Mouse (Mus musculus) heart, postnatal 25 days (tissue): ENCODE data around the gene 1700020A23Rik. TPM values are rescaled to one million over a fixed set of nuclear protein-coding genes. Genes with fewer than 3 reads are reported as not detected.

ENCODE experiments used
- DNase-seq: peaks from one replicate; pipeline ENCODE4 v3.0.0; 2022; ENCODE audit warnings: low spot score
- intact Hi-C: fragments of 180-260 bp; cut with DNase I; formaldehyde crosslinking; loops from one replicate; pipeline ENCODE4 v1.15.1; 2025
- total RNA-seq, 2 experiments: library from RNA; stranded (reverse); gene quantifications; 2 replicates each; pipeline ENCODE4 v1.2.3; 2021

1700020A23Rik gene
- total RNA-seq, 2 experiments from 2014 or later: not detected

DNA sequence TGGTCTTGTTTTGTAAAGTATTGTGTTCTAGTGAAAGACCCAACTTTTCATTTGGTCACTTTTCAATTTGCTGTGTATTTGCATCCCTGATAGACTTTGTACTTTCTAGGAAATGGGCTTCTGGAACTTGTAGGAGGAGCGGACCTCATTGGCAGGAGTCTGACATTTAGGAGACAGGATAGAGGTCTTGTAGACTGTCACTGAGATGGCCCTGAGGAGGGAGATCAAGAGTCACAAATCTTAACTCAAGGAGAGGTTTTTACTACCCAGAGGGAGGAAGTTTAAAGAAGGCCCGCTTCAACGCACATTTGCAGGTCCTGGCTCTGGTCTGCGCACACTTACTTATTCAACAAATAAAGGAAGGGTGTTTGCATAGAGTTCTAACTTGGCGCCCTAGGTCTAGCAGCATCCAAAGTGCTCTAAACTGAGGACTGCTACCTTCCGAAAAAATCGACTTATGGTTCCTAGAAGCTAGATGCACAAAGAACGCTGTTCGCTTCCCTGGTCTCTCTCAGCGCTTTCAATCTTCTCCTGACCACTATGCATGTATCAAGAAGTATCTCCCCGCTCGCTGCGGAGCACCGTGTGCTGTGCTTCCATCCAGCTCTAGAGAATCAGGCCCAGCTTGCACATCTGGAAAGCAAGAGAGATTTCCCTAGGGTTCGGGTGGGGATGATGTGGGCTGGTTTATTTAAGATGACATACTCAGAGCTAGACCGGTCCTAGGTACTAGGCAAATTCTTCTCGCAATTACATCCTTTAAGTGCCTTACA lies 44.1 kb downstream of the 1700020A23Rik start:
- DNase-seq: no peak
- intact Hi-C loops: loop anchor here (5.0 kb wide), 1 partner anchor 73 kb away; no protein-coding TSS in a partner anchor

DNA sequence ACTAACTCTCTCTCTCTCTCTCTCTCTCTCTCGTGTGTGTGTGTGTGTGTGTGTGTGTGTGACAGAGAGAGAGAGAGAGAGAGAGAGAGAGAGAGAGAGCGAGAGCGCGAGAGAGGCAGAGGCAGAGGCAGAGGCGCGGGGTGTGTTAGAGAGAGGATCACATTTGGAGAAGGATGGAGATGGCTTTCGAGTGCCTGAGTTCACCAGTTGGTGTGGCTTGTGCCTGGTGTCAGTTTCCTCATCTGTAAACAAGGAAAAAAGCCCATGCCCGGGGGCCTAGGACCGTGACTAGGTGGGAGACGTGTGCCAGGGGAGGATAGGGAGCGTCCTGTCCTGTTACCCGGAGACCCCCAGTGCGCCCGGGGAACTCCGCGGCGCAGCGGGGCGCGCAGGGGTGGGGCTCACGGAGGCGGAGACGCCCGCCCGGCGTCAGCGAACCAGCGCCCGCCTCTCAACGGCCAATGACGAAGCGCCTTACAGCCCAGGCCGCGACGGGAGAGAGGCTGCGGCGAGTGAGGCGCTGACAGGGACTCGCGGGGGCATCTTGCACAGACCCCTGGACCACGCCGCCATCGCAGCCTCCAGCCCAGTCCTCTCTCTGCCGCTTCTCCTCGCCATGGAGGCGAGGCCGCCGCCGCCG lies 44.9 kb downstream of the 1700020A23Rik start, which contains the start of gene Ptpra:
Gene Ptpra (plus strand): TSS at position 485 of the 640 bp plus-strand sequence.
- DNase-seq: peak; percentile 86
- intact Hi-C loops: loop anchor here (2.0 to 5.0 kb wide), 3 partner anchors 25 to 72 kb away; partner anchors contain the start of genes Pced1a and Vps16

DNA sequence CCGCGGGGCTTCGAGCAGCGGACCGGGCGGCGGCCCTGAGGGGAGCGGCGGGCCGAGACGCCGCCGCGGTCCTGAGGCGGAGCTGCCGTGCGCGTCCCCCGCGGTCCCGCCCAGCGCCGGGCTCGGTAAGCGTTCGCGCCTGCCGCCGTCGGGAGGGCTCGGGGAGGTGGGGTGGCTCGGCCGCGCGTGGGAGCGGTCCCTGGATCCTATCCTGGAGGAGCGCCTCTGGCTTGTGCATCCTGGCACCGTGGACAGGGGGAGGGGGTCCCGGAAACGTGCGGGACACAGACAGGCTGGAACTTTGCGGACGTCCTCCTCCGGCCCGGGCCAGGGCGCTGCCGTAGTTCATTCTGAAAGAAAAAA lies 45.4 kb downstream of the 1700020A23Rik start:
- intact Hi-C loops: loop anchor here (2.0 to 5.0 kb wide), 2 partner anchors 26 to 47 kb away; partner anchors contain the start of genes Pced1a and Vps16
- peak; percentile 71 for DNase-seq

DNA sequence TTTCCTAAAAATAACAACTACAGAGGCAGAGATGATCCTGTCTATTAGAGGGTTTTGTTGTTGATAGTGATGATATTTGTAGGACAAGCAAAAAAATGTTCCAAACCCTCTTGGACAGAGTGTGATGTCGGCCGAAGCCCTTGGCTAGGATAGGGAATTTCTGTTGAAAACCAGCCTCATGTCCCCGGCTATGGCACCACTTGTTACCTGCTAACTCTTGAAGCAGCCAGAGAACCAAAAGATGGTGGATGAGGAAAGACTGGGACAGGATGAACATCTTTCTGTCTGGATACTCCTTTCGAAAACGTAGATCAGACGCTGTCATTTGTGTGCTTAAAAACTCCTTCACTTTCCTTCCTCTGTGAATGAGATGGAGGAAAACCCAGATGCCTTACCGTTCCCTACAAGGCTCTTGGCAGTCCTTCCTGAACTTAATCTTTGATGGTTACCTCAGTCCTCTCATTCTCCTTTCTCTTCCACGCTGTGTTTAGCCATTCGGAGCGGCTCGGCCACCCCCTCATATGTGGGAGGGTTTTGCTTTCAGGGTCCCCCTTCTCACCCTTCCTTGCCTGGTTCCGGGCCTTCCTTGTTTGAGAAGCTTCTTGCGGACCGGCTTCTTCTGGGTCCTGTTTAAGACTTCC lies 46.1 kb downstream of the 1700020A23Rik start:
- no peak for DNase-seq
- intact Hi-C loops: loop anchor here (2.0 to 5.0 kb wide), 2 partner anchors 26 to 46 kb away; partner anchors contain the start of genes Pced1a and Vps16

DNA sequence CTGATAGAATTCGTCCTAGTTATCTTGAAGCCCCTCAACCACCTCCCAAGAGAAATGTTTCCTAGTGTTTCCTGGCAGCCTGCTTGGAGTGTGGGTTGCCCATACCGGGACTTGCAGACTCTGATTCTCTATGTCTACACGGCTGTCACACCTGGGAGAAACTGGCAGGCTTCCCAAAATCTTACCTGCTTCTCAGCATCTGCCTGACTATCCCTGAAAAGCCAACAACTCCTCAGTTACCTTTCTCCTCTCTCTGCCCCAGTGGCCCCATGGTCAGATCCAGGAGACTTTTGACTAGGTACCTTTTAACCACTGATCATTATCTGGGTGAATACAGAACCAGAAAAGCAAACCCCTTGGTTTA lies 46.6 kb downstream of the 1700020A23Rik start:
- intact Hi-C loops: loop anchor here (2.0 to 5.0 kb wide), 2 partner anchors 27 to 46 kb away; partner anchors contain the start of genes Pced1a and Vps16
- no peak for DNase-seq

DNA sequence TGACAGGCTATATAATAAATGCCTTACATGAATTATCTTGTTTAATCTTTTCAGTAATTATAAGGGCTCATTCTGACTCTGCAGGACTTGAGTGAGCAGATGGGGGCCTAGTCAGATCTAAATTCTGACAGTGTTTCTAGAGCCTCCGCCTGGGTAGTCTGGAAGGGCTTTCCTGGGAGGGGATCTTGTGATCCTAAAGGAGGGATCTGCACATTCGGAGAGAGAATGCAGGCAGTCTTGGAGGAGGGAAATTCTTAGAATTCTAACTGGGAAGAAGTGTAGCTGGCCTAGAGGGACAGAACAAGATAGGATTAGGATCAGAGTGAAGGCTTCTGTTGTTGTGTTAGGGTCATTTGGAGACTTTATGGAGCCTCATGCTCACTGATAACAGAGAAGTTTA lies 47.2 kb downstream of the 1700020A23Rik start:
- intact Hi-C loops: loop anchor here (5.0 kb wide), 1 partner anchor 45 kb away; no protein-coding TSS in a partner anchor
- no peak for DNase-seq

DNA sequence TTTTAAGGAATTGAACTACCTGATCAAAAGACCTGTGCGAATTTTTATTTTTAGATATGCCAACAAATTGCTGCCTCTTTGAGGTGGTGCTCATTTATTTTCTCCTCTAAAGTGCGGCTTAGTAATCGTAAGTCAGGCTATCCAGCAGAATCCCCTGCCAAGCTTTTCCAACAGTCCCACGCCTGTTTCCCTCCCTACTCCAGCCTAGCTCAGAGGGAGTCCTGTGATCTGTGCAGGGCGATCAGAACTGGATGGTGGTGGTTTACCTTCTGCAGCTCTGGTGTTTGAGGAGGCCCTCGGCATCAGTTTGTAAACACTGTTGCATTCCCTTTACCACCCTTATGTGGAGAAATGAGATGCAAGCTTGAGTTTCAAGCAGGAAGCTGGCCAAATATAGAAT lies 48.4 kb downstream of the 1700020A23Rik start:
- no peak for DNase-seq
- intact Hi-C loops: loop anchor here (5.0 kb wide), 1 partner anchor 44 kb away; no protein-coding TSS in a partner anchor

DNA sequence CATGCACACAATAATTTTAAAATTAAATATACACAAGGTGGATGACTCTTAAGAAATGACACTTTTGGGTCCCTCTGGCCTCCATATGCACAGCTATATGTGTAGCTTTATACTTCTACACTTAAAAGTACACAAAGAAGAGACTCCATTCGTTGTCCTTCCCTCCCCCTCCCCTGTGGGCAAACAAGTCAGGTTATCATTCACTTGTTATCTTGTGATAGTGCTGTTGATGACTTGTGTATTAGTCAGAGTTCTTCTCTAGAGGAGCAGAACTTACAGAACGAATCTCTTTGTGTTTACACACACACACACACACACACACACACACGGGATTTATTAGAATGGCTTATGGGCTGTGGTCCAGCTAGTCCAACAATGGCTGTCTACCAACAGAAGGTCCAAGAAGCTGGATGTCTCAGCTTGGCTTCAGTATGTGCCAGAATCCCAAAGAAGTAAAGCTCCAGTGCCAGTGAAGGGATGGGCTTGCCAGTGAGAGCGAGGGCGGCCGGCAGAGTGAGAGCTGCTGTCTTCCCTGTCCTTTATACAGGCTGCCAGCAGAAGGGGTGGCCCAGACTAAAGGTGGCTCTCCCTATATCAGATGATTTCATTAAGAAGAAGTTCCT lies 49.8 kb downstream of the 1700020A23Rik start:
- DNase-seq: no peak
- intact Hi-C loops: loop anchor here (5.0 kb wide), 1 partner anchor 42 kb away; no protein-coding TSS in a partner anchor

Other genes starting within 250 kb of the 1700020A23Rik start
- 100 to 1,000 TPM; 145 to 146 TPM for gene Snrpb, start 225.9 kb upstream of the 1700020A23Rik start, total RNA-seq
- gene Tmc2, start 210.1 kb upstream of the 1700020A23Rik start, total RNA-seq: not detected
- gene Nop56, start 130.8 kb upstream of the 1700020A23Rik start, total RNA-seq: 10 to 100 TPM; 32.2 to 35.8 TPM
- gene Idh3b, start 120.7 kb upstream of the 1700020A23Rik start, total RNA-seq: 100 to 1,000 TPM; 763 to 771 TPM
- gene Ebf4, start 110.1 kb upstream of the 1700020A23Rik start, total RNA-seq: under 1 TPM; 0.31 to 0.45 TPM
- gene Cpxm1, start 7.7 kb upstream of the 1700020A23Rik start, total RNA-seq: 1 to 10 TPM; 3.9 to 4.2 TPM
- not detected for gene Gm28372, start within 50 bp of the 1700020A23Rik start, total RNA-seq
- gene Tmem239, start 1.2 kb downstream of the 1700020A23Rik start, total RNA-seq: not detected
- 10 to 100 TPM; 21.9 to 26.6 TPM for gene Vps16, start 19.1 kb downstream of the 1700020A23Rik start, total RNA-seq
- gene Pced1a, start 19.4 kb downstream of the 1700020A23Rik start, total RNA-seq: 1 to 10 TPM; 5.2 to 5.4 TPM
- gene Ptpra, start 45.0 kb downstream of the 1700020A23Rik start, total RNA-seq: 10 to 100 TPM; 47.4 to 51.4 TPM
- 10 to 100 TPM; 73.0 to 73.7 TPM for gene Mrps26, start 158.5 kb downstream of the 1700020A23Rik start, total RNA-seq
- gene Oxt, start 170.9 kb downstream of the 1700020A23Rik start, total RNA-seq: not detected
- gene Avp, start 177.3 kb downstream of the 1700020A23Rik start, total RNA-seq: 1 to 10 TPM; 2.1 to 2.7 TPM
- 1 to 10 TPM; 7.7 to 8.5 TPM for gene Fastkd5, start 224.8 kb downstream of the 1700020A23Rik start, total RNA-seq
- 1 to 10 TPM; 4.0 to 4.2 TPM for gene Ubox5, start 224.8 kb downstream of the 1700020A23Rik start, total RNA-seq
- 1 to 10 TPM; 4.0 to 4.2 TPM for gene Lzts3, start 237.5 kb downstream of the 1700020A23Rik start, total RNA-seq